Mouse (Mus musculus) liver, embryonic 14.5 days (tissue): ENCODE results near the gene Lmntd1. TPM values are rescaled to one million over a fixed set of nuclear protein-coding genes. Genes with fewer than 3 reads are reported as not detected.

Source experiments
- ATAC-seq: fragments of 200-750 bp; cut with Nextera tagmentation; 2 replicates; pipeline ENCODE4 v1.8.0; 2017; ENCODE audit warnings: moderate number of reproducible peaks, mild to moderate bottlenecking, moderate library complexity; ENCODE audit not compliant: insufficient read depth
- DNase-seq, 3 experiments: peaks; one replicate each; pipeline ENCODE4 v3.0.0-alpha.2; 2012 to 2013; ENCODE audit warnings: low read depth in 3 of 3, low spot score in 3 of 3
- H3K27ac ChIP-seq: fragments of 300-500 bp; sonication (generic); 2 replicates; pipeline ENCODE4 v1.5.1; 2014; ENCODE audit warnings: moderate library complexity, mild to moderate bottlenecking, control low read depth, inconsistent platforms
- H3K27me3 ChIP-seq: fragments of 300-500 bp; sonication (generic); 2 replicates; pipeline ENCODE4 v1.6.1; 2014; ENCODE audit warnings: mild to moderate bottlenecking, low read length, moderate library complexity; ENCODE audit not compliant: control insufficient read depth, insufficient read depth
- H3K36me3 ChIP-seq: fragments of 300-500 bp; sonication (generic); replicated peaks from 2 replicates; pipeline ENCODE4 v1.6.1; 2014; ENCODE audit warnings: low read depth; ENCODE audit not compliant: control insufficient read depth, insufficient read depth
- H3K4me1 ChIP-seq, 2 experiments: fragments of 200-500 bp in 1 of 2; fragments of 300-500 bp in 1 of 2; sonication (generic) in 1 of 2; replicated peaks; 2 replicates each; pipeline ENCODE4 v1.6.1; 2012 to 2014; ENCODE audit warnings: antibody characterized with exemption in 1 of 2, inconsistent platforms in 1 of 2, low read length in 1 of 2; ENCODE audit not compliant: control insufficient read depth in 2 of 2, insufficient read depth in 2 of 2
- H3K4me2 ChIP-seq: fragments of 300-500 bp; sonication (generic); 2 replicates; pipeline ENCODE4 v1.6.1; 2014; ENCODE audit warnings: low read depth, mild to moderate bottlenecking, control low read depth, moderate library complexity
- H3K4me3 ChIP-seq, 2 experiments: fragments of 200-500 bp in 1 of 2; fragments of 300-500 bp in 1 of 2; sonication (generic) in 1 of 2; 2 replicates each; pipeline ENCODE4 v1.5.1; 2012 to 2014; ENCODE audit warnings: low read depth in 2 of 2, low read length in 2 of 2, mild to moderate bottlenecking in 2 of 2, control low read depth in 1 of 2, inconsistent platforms in 1 of 2, moderate library complexity in 1 of 2; ENCODE audit not compliant: insufficient read depth in 1 of 2
- H3K9ac ChIP-seq: fragments of 300-500 bp; sonication (generic); replicated peaks from 2 replicates; pipeline ENCODE4 v1.6.1; 2014; ENCODE audit warnings: mild to moderate bottlenecking, control low read depth, moderate library complexity
- H3K9me3 ChIP-seq: fragments of 300-500 bp; sonication (generic); 2 replicates; pipeline ENCODE4 v1.6.1; 2016; ENCODE audit warnings: low read length, mixed read lengths; ENCODE audit not compliant: control insufficient read depth
- CTCF ChIP-seq: IDR thresholded peaks from 2 replicates; pipeline ENCODE4 v1.5.1; 2016; ENCODE audit warnings: antibody characterized with exemption, low read depth, control low read depth
- EP300 ChIP-seq: IDR thresholded peaks from 2 replicates; pipeline ENCODE4 v1.6.1; 2016; ENCODE audit warnings: antibody characterized with exemption, low read depth
- WGBS: fragments of 180-500 bp; shearing (Covaris S2); extraction: QIAGEN DNeasy Blood & Tissue Kit; methylation state at CpG from one replicate; pipeline ENCODE4 v1.1.7; 2014; ENCODE audit not compliant: insufficient replicate concordance; 5-methylcytosine and 5-hydroxymethylcytosine counted together
- polyA plus RNA-seq, 2 experiments: library from polyadenylated mRNA; depleted of rRNA in 1 of 2; stranded (reverse) in 1 of 2; unstranded in 1 of 2; fragments of >200 nt; fragmentation: Nextera tagmentation in 1 of 2; extraction: Ambion mirVana in 1 of 2; gene quantifications; 2 replicates each; pipeline versions ENCODE4 v1.2.1 to v1.2.3; 2012 to 2014

Gene Lmntd1
- polyA plus RNA-seq, 2 experiments = 0.02 TPM; not detected in 1

- H3K9me3 ChIP-seq = no peaks in the 10 kb centered on the region
- no peak overlapping the region for H3K27ac ChIP-seq
- no peaks in the 10 kb centered on the region for H3K36me3 ChIP-seq
- DNase-seq = no peak
- TF ChIP-seq EP300 (no peak), CTCF (no peak)
- no peaks in the 10 kb centered on the region; a peak in 1 of 4 replicates for H3K4me1 ChIP-seq
- H3K27me3 ChIP-seq = no peaks in the 10 kb centered on the region
- H3K9ac ChIP-seq = no peak overlapping the region
- ATAC-seq = no peak
- WGBS = 54% methylated on average over 8 of the region's 8 CpGs
- no peak overlapping the region for H3K4me3 ChIP-seq
- H3K4me2 ChIP-seq = no peak overlapping the region
Measured at GRCm38 (mm10) chr6:145654062-145654836, 40.1 kb upstream of the Lmntd1 start.

- H3K27ac ChIP-seq = no peak overlapping the region
- no peaks in the 10 kb centered on the region for H3K27me3 ChIP-seq
- no peak for ATAC-seq
- TF ChIP-seq EP300 = no peak
- no peak for TF ChIP-seq CTCF
- no peak overlapping the region for H3K4me2 ChIP-seq
- DNase-seq = no peak
- 74% methylated on average over 5 of the region's 5 CpGs for WGBS
- no peaks in the 10 kb centered on the region; a peak in 1 of 4 replicates for H3K4me1 ChIP-seq
- no peaks in the 10 kb centered on the region for H3K36me3 ChIP-seq
- no peak overlapping the region for H3K4me3 ChIP-seq
- H3K9ac ChIP-seq = no peak overlapping the region
- no peaks in the 10 kb centered on the region for H3K9me3 ChIP-seq
Measured at GRCm38 (mm10) chr6:145653626-145654025, 39.5 kb upstream of the Lmntd1 start.

GRCm38 (mm10) chr6:145652986-145653385 lies 38.9 kb upstream of the Lmntd1 start:
- Histone ChIP-seq H3K27me3 (no peaks in the 10 kb centered on the region), H3K4me2 (no peak overlapping the region), H3K4me3 (no peak overlapping the region), H3K27ac (no peak overlapping the region), H3K9me3 (no peaks in the 10 kb centered on the region), H3K9ac (no peak overlapping the region), H3K36me3 (no peaks in the 10 kb centered on the region), H3K4me1 (no peaks in the 10 kb centered on the region; a peak in 1 of 4 replicates)
- DNase-seq (no peak), ATAC-seq (no peak)
- WGBS = 64% methylated on average over 5 of the region's 5 CpGs
- TF ChIP-seq EP300 (no peak), CTCF (no peak)

GRCm38 (mm10) chr6:145651976-145652375 lies 37.9 kb upstream of the Lmntd1 start:
- H3K27ac ChIP-seq = no peak overlapping the region
- no peaks in the 10 kb centered on the region; a peak in 1 of 4 replicates for H3K4me1 ChIP-seq
- DNase-seq (no peak), ATAC-seq (no peak)
- no peaks in the 10 kb centered on the region for H3K36me3 ChIP-seq
- H3K4me3 ChIP-seq = no peak overlapping the region
- H3K4me2 ChIP-seq = no peak overlapping the region
- H3K27me3 ChIP-seq = no peaks in the 10 kb centered on the region
- WGBS = 40% methylated on average over 2 of the region's 2 CpGs
- no peak for TF ChIP-seq CTCF
- TF ChIP-seq EP300 = no peak
- H3K9ac ChIP-seq = no peak overlapping the region
- H3K9me3 ChIP-seq = no peaks in the 10 kb centered on the region

- H3K9me3 ChIP-seq = no peaks in the 10 kb centered on the region
- no peak for TF ChIP-seq CTCF
- TF ChIP-seq EP300 = no peak
- no peak overlapping the region for H3K27ac ChIP-seq
- DNase-seq (no peak), ATAC-seq (no peak)
- no peak overlapping the region for H3K9ac ChIP-seq
- no peak overlapping the region for H3K4me2 ChIP-seq
- WGBS = 62% methylated on average over 4 of the region's 4 CpGs
- no peaks in the 10 kb centered on the region for H3K4me1 ChIP-seq
- no peak overlapping the region for H3K4me3 ChIP-seq
- no peaks in the 10 kb centered on the region for H3K27me3 ChIP-seq
- H3K36me3 ChIP-seq = no peaks in the 10 kb centered on the region
Measured at GRCm38 (mm10) chr6:145640971-145641506, 26.9 kb upstream of the Lmntd1 start.
